Mouse (Mus musculus): ENCODE measurements around the gene Cdkl2. TPM values are rescaled to one million over a fixed set of nuclear protein-coding genes. Genes with fewer than 3 reads are reported as not detected.

Cdkl2 gene
- polyA plus RNA-seq, 1 experiment from 2014 or later: 0.28 TPM

DNA sequence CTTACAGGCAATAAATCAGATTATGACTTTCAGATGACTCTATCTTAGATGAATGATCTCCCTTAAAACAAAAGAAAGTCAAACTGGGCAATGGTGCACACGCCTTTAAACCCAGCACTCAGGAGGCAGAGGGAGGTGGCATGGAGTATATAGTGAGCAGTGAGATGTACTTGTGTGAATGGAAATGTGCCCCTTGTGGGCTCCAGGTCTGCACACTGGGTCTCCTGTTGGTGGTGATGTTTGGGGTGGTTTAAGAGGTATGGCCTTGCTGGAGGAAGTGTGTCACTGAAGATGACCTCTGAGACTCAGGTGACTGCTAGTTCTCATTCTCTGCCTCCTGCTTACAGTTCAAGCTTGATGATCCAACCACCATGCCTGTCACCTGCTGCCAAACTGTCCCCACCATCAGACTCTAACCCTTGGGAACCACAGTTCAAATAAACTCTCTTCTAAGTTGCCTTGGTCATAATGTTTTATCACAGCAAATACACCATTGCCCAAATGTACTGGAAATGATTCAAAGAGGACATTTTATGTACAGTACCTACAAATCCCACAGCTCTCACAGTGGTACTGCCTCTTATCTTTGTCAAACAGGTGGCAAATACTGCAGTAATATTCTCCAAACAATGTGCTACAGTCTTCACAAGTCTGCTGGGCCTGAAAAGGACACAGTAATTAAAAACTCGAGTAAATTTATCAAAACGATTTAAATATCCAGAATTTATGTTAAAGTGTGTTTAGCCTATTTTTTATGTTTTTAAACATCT, 86.5 kb downstream of the Cdkl2 start:
- 90% methylated on average over 3 of the region's 3 CpGs for WGBS
- Histone ChIP-seq H3K9me3 (ENCODE audit: control insufficient read depth, low read length) (no peaks in the 10 kb centered on the region), H3K4me1 (ENCODE audit: control insufficient read depth, insufficient read depth, low read length) (no peaks in the 10 kb centered on the region), H3K4me2 (ENCODE audit: low read depth, severe bottlenecking) (no peak overlapping the region), H3K9ac (ENCODE audit: low read length) (no peak overlapping the region), H3K36me3 (ENCODE audit: control insufficient read depth, insufficient read depth, low read length) (peaks cover 9% of the 10 kb centered on the region; the same call in 1 of the 2 replicates), H3K27me3 (ENCODE audit: control insufficient read depth, insufficient read depth, low read length) (no peaks in the 10 kb centered on the region), H3K4me3 (ENCODE audit: low read depth, low read length) (no peak overlapping the region), H3K27ac (replicated peaks; ENCODE audit: low read depth, low read length) (no peak overlapping the region)
- DNase-seq (ENCODE audit: low spot score): no peak
- no peak for ATAC-seq (ENCODE audit: insufficient number of reproducible peaks, low FRiP score, low TSS enrichment, low read depth)

Other genes with a start within 250 kb of the Cdkl2 start
- 47.7 and 47.8 TPM in 2 replicates for gene Rchy1, start 80.8 kb downstream of the Cdkl2 start, polyA plus RNA-seq (2014; fragmentation: Nextera tagmentation; extraction: Ambion mirVana)
- not detected in 2 replicates for gene Odaph, start 56.4 kb downstream of the Cdkl2 start, polyA plus RNA-seq (2014; fragmentation: Nextera tagmentation; extraction: Ambion mirVana)
- 256 TPM in 2 replicates for gene G3bp2, start 39.8 kb upstream of the Cdkl2 start, polyA plus RNA-seq (2014; fragmentation: Nextera tagmentation; extraction: Ambion mirVana)
- 29.4 and 31.5 TPM in 2 replicates for gene Uso1, start 94.1 kb upstream of the Cdkl2 start, polyA plus RNA-seq (2014; fragmentation: Nextera tagmentation; extraction: Ambion mirVana)
- not detected in 2 replicates for gene U90926, start 171.5 kb upstream of the Cdkl2 start, polyA plus RNA-seq (2014; fragmentation: Nextera tagmentation; extraction: Ambion mirVana)
- 0.08 TPM in 1 of 2 replicates, not detected in the other for gene Ppef2, start 212.4 kb upstream of the Cdkl2 start, polyA plus RNA-seq (2014; fragmentation: Nextera tagmentation; extraction: Ambion mirVana)
- gene Naaa, start 234.3 kb upstream of the Cdkl2 start, polyA plus RNA-seq (2014; fragmentation: Nextera tagmentation; extraction: Ambion mirVana): 6.7 and 8.2 TPM in 2 replicates

Measured in limb, embryonic 11.5 days (tissue).